Mouse (Mus musculus): Measurements from ENCODE around the gene Tex13b.

DNA sequence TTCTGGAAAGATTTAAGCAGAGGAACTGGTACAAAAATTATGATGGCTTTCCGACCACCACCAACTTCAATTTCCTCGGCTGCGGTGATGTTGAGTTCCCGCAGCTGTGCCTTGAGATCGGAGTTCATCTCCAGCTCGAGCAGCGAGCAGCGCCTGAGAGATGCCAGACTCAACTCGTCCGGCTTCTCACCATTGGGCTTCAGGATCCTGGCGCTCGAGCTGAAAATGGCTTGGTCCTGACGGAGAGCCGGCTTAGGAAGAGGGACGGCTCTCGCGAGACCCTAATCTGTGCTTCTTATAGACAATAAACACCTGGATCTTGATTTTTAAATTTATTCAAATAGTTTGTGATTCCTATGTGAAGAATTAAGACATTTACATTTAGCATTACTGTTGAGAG is 9.1 kb upstream of the Tex13b start:
- TF ChIP-seq ZNF384 (IDR thresholded peaks at IDR 0.05; ENCODE audit: low read depth, low read length) (no peak), HCFC1 (IDR thresholded peaks at IDR 0.05; ENCODE audit: borderline replicate concordance, insufficient read depth, low read length) (no peak)

All from ES-E14 (cell line).